Mouse (Mus musculus) cerebellum, adult 9-10 months (tissue): ENCODE measurements at regions not wholly inside any gene's neighbourhood (a gene's known extent, or its start where the extent isn't known, plus 50 kb on each side); places are given as distances from the start of the nearest gene placed in this dataset.

Experiments
- DNase-seq: peaks from one replicate; pipeline ENCODE4 v3.0.0; 2022

- no peak for DNase-seq
Measured at GRCm38 (mm10) chr4:153321085-153321484, 161.5 kb downstream of the Ajap1 start.

DNA sequence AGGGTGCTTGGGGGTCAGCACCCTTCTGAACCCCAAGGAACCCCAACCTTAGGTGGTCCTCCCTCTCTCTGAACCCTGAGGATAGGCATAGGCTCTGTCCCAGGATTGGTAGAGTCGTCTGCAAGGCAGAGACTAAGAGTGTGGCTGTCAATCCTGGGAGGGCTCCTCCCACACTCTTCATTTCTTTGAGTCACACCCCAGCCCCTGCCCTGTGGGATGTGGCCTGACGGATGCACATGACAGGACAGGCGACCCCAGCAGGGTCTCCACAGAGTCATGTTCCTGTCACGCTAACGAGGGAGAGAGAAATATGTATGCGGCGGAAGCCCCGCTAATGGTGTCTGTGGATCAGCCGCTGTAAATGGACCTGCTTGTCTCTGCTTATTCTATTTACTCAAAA lies 162.0 kb downstream of the Ajap1 start:
- no peak for DNase-seq

DNA sequence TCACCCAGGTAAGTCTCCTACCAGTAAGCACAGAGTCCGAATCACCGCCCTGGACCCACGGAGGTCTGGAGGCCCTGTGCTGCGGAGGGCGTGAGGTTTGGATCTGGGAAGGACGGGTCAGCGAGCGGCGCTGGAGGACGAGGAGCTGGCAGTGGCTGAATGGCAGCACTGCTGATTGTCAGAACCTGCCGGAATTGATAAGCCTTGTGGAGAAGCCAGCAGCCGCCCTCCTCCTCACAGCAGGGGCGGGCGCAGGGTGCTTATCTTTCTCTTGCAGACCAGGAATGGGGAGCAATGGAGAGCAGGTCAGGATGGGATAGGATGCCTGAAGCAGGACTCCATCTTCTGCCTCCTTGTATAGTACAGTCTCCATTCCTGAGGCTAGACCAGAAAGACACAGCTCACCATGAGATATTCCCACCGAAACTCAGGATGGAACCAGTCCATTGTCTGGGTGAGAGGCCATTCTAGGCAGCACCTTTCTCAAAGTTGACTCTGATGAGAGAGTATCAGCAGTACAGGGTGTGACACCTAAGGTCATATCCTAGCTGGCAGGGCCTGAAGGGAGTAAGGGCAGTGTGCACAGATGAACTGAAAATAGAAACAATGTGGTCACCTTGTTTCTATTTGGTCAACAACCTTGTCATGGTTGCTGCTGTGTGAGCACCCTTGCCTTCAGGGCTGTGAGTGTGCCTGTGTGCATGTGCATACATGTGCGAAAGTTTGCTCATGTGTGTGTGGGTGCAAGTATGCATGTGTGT lies 165.5 kb downstream of the Ajap1 start:
- DNase-seq, result no peak

- no peak for DNase-seq
Measured at GRCm38 (mm10) chr4:153316519-153316918, 166.1 kb downstream of the Ajap1 start.

DNA sequence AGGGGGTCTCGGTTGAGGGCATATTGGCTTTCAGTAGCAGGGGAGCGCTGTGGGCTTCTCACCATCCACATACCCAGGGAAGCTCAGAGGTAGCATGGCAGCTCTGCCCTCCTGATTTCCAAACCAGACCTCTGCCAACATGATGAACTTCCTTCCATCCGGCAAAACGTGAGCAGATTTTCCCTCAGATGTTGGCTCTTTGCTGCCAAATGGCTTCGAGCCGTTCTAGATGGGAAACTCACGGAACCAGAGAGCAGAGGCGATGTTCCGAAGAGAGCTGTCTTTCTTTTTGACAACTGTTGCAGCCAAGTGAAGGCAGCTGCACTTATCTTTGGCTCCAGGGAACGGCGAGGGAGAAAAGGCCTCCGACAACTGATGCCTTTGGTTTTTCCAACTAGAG lies 168.7 kb downstream of the Ajap1 start:
- no peak for DNase-seq

GRCm38 (mm10) chr4:153311574-153311973 lies 171.0 kb downstream of the Ajap1 start:
- no peak for DNase-seq

- DNase-seq, result no peak
Measured at GRCm38 (mm10) chr4:153310641-153311040, 172.0 kb downstream of the Ajap1 start.

DNA sequence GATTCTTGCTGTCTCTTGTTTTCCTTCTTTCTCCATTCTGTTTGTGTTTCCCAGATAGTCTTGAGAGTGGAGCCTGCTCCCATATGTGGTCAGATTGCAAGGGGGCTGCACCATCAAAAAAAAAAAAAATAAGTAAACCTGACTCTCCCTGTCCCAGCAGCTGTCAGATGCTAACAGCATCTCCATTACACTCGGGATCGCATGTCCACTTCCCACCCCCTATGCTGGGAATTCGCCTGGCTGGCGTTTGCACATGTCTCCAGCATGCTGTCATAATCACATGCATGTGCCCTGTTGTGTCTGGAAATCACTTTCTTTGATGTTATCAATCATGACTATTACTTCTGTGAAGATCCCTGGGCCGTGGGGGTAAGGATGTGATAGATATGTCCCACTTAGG lies 179.1 kb downstream of the Ajap1 start:
- no peak for DNase-seq

DNA sequence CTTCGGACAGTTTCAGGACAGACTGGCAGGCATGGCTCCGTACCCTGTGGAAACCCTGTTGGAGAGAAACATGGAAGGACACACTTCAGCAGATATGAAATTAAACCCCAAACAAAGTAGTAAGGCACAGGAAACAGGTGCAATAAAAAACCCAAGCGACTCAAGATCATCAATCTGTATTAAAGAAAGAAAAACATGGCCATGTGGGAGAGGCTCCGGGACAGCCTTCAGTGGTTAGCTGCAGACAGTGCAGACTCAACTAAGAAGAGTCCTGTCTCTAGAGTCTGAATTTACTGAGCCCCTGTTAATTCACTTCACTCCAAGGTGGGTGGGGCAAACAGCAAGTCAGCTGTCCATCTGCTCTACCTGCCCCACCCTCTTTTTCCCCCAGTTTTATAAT lies 179.8 kb downstream of the Ajap1 start:
- DNase-seq, result no peak

DNA sequence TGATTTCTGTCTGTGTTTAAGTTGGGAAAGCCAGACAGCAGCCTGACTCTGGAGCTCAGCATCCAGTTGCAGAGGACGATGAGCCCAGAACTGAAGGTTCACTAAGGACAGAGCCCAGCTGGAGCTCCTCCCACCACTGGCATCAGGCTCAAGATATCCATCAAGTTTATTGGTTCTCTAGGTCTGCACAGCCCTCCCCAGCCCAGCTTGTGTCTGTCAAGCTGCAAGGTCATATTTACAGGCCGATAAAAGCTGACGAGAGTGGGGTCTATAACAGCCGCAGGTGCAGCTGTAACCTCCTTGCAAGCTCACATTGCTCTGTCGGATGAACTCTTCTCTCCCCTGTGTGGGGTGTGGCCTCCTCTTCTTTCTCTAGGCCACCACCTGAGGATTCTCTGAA lies 184.3 kb downstream of the Ajap1 start:
- DNase-seq, result no peak

- no peak for DNase-seq
Measured at GRCm38 (mm10) chr4:153294828-153295227, 187.8 kb downstream of the Ajap1 start.

- DNase-seq, result no peak
Measured at GRCm38 (mm10) chr4:153293137-153293536, 189.5 kb downstream of the Ajap1 start.

- DNase-seq, result no peak
Measured at GRCm38 (mm10) chr4:153288362-153288761, 194.2 kb downstream of the Ajap1 start.

DNA sequence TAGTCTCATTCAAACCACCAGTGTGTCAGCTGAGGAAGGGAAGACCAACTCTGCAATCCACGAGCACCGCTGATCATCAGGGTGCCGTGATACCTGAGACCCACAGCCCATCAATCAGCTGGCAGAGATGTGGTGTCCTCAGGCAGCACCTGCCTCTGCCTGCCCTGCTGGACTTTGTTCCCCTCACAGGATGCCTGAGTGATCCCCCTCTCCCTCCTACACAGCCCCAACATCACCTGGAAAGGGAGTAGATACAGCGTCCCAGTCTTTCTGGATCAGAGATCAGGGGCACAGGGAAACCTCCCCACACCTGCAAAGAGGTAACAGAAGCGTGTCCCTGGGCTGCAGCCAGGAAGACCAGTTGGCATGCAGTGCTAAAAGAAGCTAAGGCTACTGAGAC lies 198.4 kb downstream of the Ajap1 start:
- no peak for DNase-seq

GRCm38 (mm10) chr4:153276571-153276970 lies 206.0 kb downstream of the Ajap1 start:
- no peak for DNase-seq

GRCm38 (mm10) chr4:153271376-153271775 lies 211.2 kb downstream of the Ajap1 start:
- DNase-seq, result no peak

DNA sequence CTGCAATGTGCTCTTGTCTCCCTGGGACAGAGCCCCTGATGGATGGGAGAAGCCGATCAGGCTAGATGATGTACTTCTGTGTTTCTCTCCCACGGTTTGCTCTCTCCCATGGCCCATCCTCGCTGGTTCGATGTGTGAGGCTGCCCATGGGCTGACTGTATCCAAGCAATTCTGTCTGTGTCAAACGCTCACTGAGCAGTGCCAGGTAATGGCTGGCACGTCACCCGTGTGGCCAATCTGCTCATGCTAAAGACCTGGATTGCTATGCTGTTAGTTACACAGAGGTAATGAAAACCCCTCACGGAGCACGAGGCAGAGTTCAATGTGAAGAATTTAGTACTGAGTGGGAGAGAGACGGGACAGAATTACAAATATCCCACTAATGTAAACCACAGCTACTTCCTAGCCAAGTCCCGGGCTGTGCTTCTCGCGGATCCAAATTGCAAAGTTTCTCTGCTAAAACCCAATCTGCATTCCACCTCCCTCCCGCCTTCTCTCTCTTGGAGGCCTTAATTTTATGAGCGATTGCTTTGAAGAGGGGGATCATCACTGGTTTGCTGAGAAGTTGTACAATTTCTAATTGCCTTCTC lies 219.3 kb downstream of the Ajap1 start:
- DNase-seq, result no peak

- DNase-seq, result no peak
Measured at GRCm38 (mm10) chr4:153260941-153261557, 221.6 kb downstream of the Ajap1 start.

DNA sequence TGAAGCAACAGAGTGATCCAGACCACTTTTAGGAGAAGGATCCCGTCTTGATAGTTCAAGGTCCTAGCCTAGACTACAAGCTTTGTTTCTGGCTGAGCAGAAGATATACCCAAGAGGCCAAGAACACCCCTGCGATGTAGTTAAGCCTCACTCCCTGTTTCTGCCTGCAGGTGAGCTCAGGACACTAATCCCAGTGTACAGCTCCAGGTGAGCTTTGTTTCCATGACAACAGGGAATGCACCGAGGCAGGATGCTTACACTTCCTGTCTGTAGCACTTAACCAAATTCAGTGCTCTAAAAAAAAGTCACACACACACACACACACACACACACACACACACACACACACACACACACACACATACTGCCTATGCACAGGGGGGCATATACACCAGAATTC lies 230.7 kb downstream of the Ajap1 start:
- DNase-seq, result no peak

DNA sequence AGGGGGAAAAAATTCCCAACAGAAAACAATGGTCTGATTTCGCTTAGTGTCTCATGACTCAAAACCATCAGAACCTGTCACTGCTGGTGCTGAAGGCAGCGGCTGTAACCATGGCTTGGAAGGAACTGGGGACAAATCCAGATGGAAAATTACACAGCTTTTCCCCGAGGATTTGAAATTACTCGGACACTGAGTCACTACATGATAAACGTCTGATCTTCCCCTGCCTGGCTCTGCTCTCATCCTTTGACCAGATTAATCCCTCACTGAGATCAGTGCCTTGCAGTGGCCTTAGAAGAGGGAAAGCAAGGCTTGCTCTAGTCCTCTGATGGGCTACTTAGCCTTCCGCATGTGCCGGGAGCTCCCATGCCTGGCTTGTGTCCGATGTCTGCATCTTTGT lies 231.3 kb downstream of the Ajap1 start:
- no peak for DNase-seq

DNA sequence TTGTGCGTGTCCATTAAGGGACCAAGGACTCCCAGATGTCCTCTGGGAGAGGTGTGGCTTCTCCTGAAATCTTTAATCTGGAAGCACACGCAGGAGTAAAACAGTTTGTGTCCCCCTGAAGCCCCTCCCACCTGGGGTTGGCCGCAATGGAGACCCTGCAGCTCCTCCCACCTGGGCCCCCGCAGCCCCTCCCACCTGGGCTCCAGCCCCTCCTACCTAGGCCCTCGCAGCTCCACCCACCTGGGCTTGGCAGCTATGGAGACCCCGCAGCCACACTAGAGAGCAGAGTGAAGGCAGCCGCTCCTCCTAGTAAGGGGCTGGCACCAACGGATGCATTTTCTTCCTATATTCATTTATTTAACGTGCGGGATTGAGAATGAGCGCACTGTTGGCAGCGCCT lies 245.9 kb downstream of the Ajap1 start:
- DNase-seq, result no peak

- DNase-seq, result no peak
Measured at GRCm38 (mm10) chr4:153233762-153234161, 248.8 kb downstream of the Ajap1 start.

- no peak for DNase-seq
Measured at GRCm38 (mm10) chr4:153229221-153229620, 253.4 kb downstream of the Ajap1 start.

DNA sequence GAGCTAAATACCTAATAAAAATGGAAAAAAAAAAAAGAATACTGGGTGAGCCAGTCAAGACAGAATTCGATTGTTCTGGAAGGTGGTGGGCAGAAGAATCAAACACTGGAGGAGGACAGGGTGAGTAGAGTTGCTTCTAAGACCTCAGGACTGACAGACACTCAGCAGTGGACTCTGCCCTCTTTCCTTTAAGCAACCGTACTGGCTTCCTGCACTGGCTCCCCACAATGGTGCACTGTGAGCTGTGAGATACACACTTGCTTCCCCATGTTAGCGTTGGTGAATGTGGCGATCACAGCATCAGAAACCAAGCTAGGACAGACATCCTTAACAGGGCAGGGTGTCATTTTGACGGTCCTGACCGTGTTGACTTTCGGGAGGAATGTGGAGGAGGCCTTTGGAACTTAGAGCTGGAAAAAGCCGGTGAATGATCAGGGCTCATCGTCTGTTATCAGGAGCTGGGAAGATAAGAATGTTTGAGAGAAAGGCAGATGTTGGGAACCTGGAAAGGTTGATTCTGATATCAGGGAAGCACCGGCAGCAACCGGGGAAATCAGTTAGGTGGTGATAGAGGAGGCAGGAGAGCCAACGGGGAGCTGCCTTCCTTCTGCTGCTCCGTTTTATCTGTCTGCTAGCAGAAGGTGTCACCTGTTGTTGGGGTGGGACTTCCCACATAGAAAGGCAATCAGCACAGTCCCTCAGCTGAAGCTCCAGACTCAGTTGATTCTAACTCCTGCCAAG lies 254.8 kb downstream of the Ajap1 start:
- no peak for DNase-seq
